Mouse (Mus musculus) small intestine, adult 2 months (tissue): ENCODE measurements around the gene Atf2.
"Not testable (repeated sequence)": the region's sequence is repeated elsewhere in the genome, so short reads cannot be mapped to it uniquely, and the experiment has no call there.

Experiments
- CTCF ChIP-seq: fragments of 200-500 bp; IDR thresholded peaks from 2 replicates; pipeline ENCODE4 v1.5.1; 2012; ENCODE audit warnings: low read depth, mild to moderate bottlenecking, control low read depth, inconsistent platforms, low read length, moderate library complexity, mixed read lengths; ENCODE audit not compliant: insufficient replicate concordance, insufficient read length; ENCODE audit errors: extremely low read depth
- POLR2A ChIP-seq: fragments of 200-500 bp; IDR thresholded peaks from 2 replicates; pipeline ENCODE4 v1.6.1; 2012; ENCODE audit warnings: low read depth, mild to moderate bottlenecking, control low read depth, inconsistent platforms, low read length, moderate library complexity

DNA sequence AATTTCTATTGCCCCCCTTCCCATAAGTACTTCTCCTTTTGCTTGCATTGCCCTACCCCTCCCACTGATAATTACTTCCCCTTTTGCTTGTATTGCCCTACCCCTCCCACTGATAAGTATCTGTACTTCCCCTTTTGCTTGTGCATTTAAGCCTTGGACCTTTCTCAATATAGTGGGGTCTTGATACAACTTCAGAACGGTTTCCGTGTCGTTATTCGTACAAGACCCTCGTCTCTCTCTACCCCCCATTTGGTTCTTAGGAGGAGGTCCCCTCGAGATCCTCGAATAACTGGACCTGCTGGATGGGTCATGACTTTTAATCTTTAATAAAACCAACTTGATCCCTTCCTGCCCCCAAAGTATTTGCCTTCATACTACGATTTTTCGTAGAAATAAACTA, 92.3 kb downstream of the Atf2 start:
- not testable (repeated sequence) for TF ChIP-seq CTCF, POLR2A
